Comparison of ENCODE assay signal across 9 mouse cellular contexts in the genomic region with DNA sequence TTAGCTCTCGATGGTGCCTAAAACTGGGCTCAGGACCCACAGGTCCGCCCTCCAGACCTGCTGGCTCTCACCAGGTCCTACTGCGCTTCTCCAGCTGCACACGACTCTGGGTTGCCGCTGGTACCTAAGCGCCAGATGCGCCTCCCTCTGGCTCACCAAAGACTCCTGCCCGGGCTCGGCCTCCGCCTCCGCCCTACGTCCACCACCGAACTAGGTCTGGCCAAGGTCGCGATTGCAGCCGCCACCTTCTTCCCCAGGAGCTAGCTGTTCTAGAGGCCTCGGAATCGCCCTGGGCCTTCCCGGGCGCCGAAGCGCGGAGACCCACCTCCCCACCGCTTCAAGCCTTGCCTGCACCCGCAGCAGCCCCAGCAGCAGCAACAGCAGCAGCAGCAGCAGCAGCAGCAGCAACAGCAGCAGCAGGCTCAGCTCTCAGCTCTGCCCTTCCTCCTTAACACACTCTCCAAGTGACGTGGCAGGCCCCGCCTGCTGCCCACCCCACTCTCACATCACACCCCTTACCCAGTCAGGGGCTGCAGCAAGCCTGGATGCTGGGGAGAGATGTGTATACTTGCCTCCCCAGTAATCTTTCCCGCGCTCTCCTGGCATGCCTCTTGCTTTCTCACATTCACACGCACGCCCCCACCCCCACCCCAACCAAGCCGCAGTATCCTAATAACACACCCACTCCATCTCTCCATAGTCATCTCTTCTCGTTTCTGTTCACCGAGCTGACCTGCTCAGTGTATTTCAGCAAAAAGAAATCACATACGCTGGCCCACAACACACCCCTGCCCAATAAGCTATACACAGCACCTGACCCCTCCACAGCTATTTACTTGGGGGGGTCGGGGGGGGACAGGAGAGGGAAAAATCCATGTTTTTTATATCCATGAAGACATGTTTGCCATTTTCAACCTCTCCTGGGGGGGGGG. TPM values are rescaled to one million over a fixed set of nuclear protein-coding genes. Genes with fewer than 3 reads are reported as not detected.
DNase-seq lines count a peak whose midpoint lies in the region; ATAC-seq and TF ChIP-seq lines count a peak whose summit lies in the region.
"Had no signal": no experiment of that assay in that cellular context is flagged by ENCODE, and none has a peak within 500 bp of the region (broad histone marks: within the 10 kb centered on the region; RNA-seq: fewer than 3 reads in every experiment).

A gene (minus strand): TSS at position 464 of the 932 bp plus-strand sequence.

- DNase-seq in lung, postnatal 14 days: no peak
- DNase-seq in right cerebral cortex, postnatal 25 days: peak; percentile 66
- DNase-seq in adrenal gland, adult (ENCODE audit: inconsistent age in 2 of 2, low spot score in 1 of 2): no peak
- DNase-seq in lung, adult 2 months: no peak

- 2% methylated on average over 36 of the region's 36 CpGs for WGBS in lung, embryonic 15.5 days
- WGBS in embryonic facial prominence, embryonic 13.5 days: 2% methylated on average over 36 of the region's 36 CpGs
- WGBS in hindbrain, embryonic 16.5 days: 2% methylated on average over 36 of the region's 36 CpGs
- 2% methylated on average over 36 of the region's 36 CpGs for WGBS in limb, embryonic 15.5 days
- 3% methylated on average over 36 of the region's 36 CpGs for WGBS in lung, adult 2 months

- peak within 1 kb of the TSS; percentile 48 for H3K4me3 ChIP-seq in lung, embryonic 15.5 days
- H3K4me3 ChIP-seq in embryonic facial prominence, embryonic 13.5 days: peak within 1 kb of the TSS; percentile 61
- peak within 1 kb of the TSS; percentile 62 for H3K4me3 ChIP-seq in hindbrain, embryonic 16.5 days (ENCODE audit: low read length)
- peak within 1 kb of the TSS; percentile 57 for H3K4me3 ChIP-seq in limb, embryonic 15.5 days
- no peak within 1 kb of the TSS for H3K4me3 ChIP-seq in lung, adult 2 months (replicated peaks; ENCODE audit: extremely low read depth, low read depth, low read length)
- H3K4me3 ChIP-seq: erythroblast, embryonic 14.5 days had no signal

- TF ChIP-seq CTCF in lung, adult 2 months (IDR thresholded peaks at IDR 0.05; ENCODE audit: insufficient read depth, low read length): no peak

- peaks cover 9% of the 10 kb centered on the region for H3K4me1 ChIP-seq in lung, embryonic 15.5 days
- H3K4me1 ChIP-seq in embryonic facial prominence, embryonic 13.5 days: peaks cover 15% of the 10 kb centered on the region
- H3K4me1 ChIP-seq in hindbrain, embryonic 16.5 days (ENCODE audit: control insufficient read depth, insufficient read depth, low read depth, low read length): peaks cover 24% of the 10 kb centered on the region
- H3K4me1 ChIP-seq in limb, embryonic 15.5 days: peaks cover 19% of the 10 kb centered on the region
- H3K4me1 ChIP-seq in lung, adult 2 months (ENCODE audit: control insufficient read depth, insufficient read depth, low read length): no peaks in the 10 kb centered on the region

- H3K9ac ChIP-seq in lung, embryonic 15.5 days: peak within 1 kb of the TSS; percentile 37
- peak within 1 kb of the TSS; percentile 73 for H3K9ac ChIP-seq in embryonic facial prominence, embryonic 13.5 days
- peak within 1 kb of the TSS; percentile 67 for H3K9ac ChIP-seq in hindbrain, embryonic 16.5 days (ENCODE audit: low read depth, low read length)
- H3K9ac ChIP-seq in limb, embryonic 15.5 days: peak within 1 kb of the TSS; percentile 45; the same call in 1 of the 2 replicates

- TF ChIP-seq POLR2A in lung, adult 2 months (IDR thresholded peaks at IDR 0.05; ENCODE audit: borderline replicate concordance, extremely low read depth, low read depth, low read length): no peak

- peaks cover 56% of the 10 kb centered on the region for H3K27me3 ChIP-seq in lung, embryonic 15.5 days
- peaks cover 27% of the 10 kb centered on the region for H3K27me3 ChIP-seq in embryonic facial prominence, embryonic 13.5 days
- peaks cover 6% of the 10 kb centered on the region for H3K27me3 ChIP-seq in hindbrain, embryonic 16.5 days (replicated peaks; ENCODE audit: control insufficient read depth, insufficient read depth, low read length)
- peaks cover 24% of the 10 kb centered on the region for H3K27me3 ChIP-seq in limb, embryonic 15.5 days

- H3K9me3 ChIP-seq in lung, embryonic 15.5 days: no peaks in the 10 kb centered on the region
- H3K9me3 ChIP-seq in embryonic facial prominence, embryonic 13.5 days: no peaks in the 10 kb centered on the region
- H3K9me3 ChIP-seq in hindbrain, embryonic 16.5 days (ENCODE audit: control insufficient read depth, low read length): peaks cover 5% of the 10 kb centered on the region; the same call in 1 of the 2 replicates
- H3K9me3 ChIP-seq in limb, embryonic 15.5 days: no peaks in the 10 kb centered on the region

- peak; percentile 69 for ATAC-seq in lung, embryonic 15.5 days (ENCODE audit: borderline replicate concordance, extremely low read depth, low FRiP score, low TSS enrichment)
- peak; percentile 86 for ATAC-seq in embryonic facial prominence, embryonic 13.5 days (ENCODE audit: insufficient number of reproducible peaks, insufficient read depth, low FRiP score, low TSS enrichment, low read depth)
- ATAC-seq in hindbrain, embryonic 16.5 days: peak; percentile 98
- peak; percentile 77 for ATAC-seq in limb, embryonic 15.5 days (ENCODE audit: insufficient number of reproducible peaks, low FRiP score, low TSS enrichment, low read depth)

- peak within 1 kb of the TSS; percentile 96 for H3K4me2 ChIP-seq in lung, embryonic 15.5 days
- H3K4me2 ChIP-seq in embryonic facial prominence, embryonic 13.5 days: peak within 1 kb of the TSS; percentile 95
- peak within 1 kb of the TSS; percentile 75 for H3K4me2 ChIP-seq in hindbrain, embryonic 16.5 days (ENCODE audit: low read length)
- H3K4me2 ChIP-seq in limb, embryonic 15.5 days: peak within 1 kb of the TSS; percentile 95

- no peak within 1 kb of the TSS for H3K27ac ChIP-seq in lung, embryonic 15.5 days
- H3K27ac ChIP-seq in embryonic facial prominence, embryonic 13.5 days: peak within 1 kb of the TSS; percentile 48
- peak within 1 kb of the TSS; percentile 84 for H3K27ac ChIP-seq in hindbrain, embryonic 16.5 days (ENCODE audit: low read depth, low read length)
- H3K27ac ChIP-seq in limb, embryonic 15.5 days: peak within 1 kb of the TSS; percentile 52

- H3K36me3 ChIP-seq in lung, embryonic 15.5 days: no peaks in the 10 kb centered on the region
- H3K36me3 ChIP-seq in embryonic facial prominence, embryonic 13.5 days: no peaks in the 10 kb centered on the region
- H3K36me3 ChIP-seq in hindbrain, embryonic 16.5 days (ENCODE audit: control insufficient read depth, insufficient read depth, low read length): peaks cover 9% of the 10 kb centered on the region; the same call in 1 of the 2 replicates
- no peaks in the 10 kb centered on the region for H3K36me3 ChIP-seq in limb, embryonic 15.5 days

RNA-seq across cellular contexts. Expression of the gene that starts here (rescaled TPM):
- 1.2 and 1.6 TPM in 2 replicates for polyA plus RNA-seq in lung, embryonic 15.5 days (2015; fragmentation: Nextera tagmentation; extraction: Ambion mirVana)
- 8.2 and 9.8 TPM in 2 replicates for polyA plus RNA-seq in embryonic facial prominence, embryonic 13.5 days (2015; fragmentation: Nextera tagmentation; extraction: Ambion mirVana)
- 25.5 and 29.9 TPM in 2 replicates for polyA plus RNA-seq in hindbrain, embryonic 16.5 days (2015; fragmentation: Nextera tagmentation; extraction: Ambion mirVana)
- 8.4 and 8.5 TPM in 2 replicates for polyA plus RNA-seq in limb, embryonic 15.5 days (2015; fragmentation: Nextera tagmentation; extraction: Ambion mirVana)
- 0.31 and 0.93 TPM in 2 replicates for polyA plus RNA-seq in lung, adult 2 months (2012; rRNA removed)
- polyA plus RNA-seq: erythroblast, embryonic 14.5 days had no signal
